Mouse (Mus musculus): ENCODE measurements around the gene Rcor2.

Gene Rcor2

GRCm38 (mm10) chr19:7265478-7266191 is 1.5 kb upstream of the Rcor2 start:
- DNase-seq (ENCODE audit: low spot score): peak; percentile 61

DNA sequence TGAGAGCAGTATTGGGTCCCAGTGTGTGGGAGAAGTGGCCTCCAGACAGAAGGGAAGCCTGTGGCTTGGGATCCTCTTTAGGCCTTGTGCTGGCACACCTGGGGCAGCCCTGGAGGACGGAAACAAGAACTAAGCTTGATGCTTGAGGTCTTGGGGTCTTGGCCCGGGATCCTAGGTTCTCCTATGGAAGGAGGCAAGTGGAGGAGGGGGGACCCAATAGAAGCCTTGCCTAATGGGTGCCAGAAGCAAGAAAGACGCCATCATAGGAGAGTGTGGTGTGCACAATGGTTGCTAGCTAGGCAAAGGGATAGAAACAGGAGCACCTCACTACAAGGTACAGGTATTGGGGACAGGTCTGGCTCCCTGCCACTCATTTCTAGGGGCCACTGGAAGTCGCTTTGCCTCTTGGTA is 699 bp upstream of the Rcor2 start:
- peak; percentile 21 for DNase-seq (ENCODE audit: low spot score)

DNA sequence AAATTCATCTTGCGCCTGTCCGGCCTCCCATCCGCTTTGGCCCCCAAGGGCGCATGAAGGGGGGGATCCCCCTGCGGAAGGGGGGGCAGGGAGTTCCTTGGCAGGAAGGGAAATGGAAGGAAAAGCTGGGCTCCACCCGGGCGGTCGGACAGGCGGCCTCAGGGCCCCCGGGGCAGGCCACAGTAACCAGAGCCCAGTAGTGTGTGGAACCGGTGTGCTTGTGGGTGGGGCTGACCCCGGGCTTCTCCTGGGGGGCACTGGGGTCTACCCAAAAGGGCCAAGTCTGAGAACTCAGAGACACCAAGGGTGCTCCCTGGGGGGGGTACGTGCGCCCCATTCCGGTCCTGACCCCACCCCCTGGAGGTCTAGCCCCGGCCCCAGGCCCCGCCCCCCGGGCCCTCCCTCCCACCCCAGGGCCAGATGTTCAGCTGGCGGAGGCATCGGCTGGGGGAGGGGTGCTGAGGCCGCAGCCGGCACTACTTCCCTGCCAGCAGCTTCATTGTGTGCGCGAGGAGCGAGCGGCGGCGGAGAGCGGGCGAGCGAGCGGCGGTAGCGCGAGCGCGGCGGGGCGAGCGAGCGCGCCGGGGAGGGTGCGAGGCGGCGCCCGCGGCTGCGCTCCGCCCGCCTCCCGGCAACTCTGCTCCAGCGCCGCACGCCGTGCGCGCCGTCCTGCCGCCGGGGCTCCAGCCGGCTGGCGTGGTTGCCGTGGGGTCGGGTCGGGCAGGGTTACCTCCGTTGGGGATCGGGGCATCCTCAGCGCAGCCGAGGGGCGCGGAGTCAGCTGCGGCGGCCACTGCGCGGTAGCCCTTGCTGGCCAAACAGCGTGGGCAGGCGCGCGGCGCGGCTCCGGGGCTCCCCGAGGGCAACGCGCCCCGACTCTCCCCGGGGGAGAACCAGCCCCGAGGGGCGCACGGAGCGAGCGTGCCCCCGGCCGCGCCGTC is 926 bp downstream of the Rcor2 start:
- peak; percentile 89 for DNase-seq (ENCODE audit: low spot score)

GRCm38 (mm10) chr19:7268722-7269090 is 1.6 kb downstream of the Rcor2 start:
- peak; percentile 83 for DNase-seq (ENCODE audit: low spot score)

DNA sequence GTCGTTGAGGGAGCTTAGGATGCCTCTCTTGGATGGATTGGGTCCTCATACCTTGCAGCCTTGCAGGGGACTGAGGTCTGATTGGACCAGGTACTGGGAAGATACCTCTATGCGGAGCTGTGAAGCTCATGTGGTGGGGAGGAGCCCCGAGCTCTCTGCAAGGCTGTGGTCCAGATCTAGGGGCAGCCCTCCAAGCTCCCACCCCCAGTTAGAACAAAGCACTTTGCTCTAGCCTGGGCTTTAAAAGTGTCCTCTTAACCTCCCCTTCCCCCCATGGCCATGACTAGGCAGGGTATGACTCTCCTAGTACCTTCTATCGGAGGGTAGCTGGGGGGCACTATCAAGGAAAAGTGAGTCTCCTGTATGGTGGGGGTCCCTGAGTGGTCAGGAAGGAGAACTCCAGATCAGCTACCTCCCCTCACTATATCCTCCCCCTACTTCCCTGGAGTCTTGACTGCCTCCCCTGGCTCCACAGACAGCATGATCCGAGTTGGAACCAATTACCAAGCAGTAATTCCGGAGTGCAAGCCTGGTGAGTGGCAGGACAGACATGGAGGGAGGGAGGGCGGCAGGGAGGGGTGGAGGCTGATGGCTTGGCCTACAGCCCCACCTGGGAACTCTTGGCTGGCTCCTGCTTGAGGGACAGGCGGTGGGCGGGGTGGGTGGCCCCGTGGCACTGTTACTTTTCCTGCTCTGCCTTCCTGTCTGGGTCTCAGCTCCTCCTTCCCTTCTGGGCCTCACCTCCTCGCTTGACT is 2.3 kb downstream of the Rcor2 start:
- DNase-seq (ENCODE audit: low spot score): peak; percentile 47

GRCm38 (mm10) chr19:7273486-7273885 is 6.4 kb downstream of the Rcor2 start:
- no peak for DNase-seq (ENCODE audit: low spot score)

GRCm38 (mm10) chr19:7274326-7274990 is 7.3 kb downstream of the Rcor2 start:
- no peak for DNase-seq (ENCODE audit: low spot score)

DNA sequence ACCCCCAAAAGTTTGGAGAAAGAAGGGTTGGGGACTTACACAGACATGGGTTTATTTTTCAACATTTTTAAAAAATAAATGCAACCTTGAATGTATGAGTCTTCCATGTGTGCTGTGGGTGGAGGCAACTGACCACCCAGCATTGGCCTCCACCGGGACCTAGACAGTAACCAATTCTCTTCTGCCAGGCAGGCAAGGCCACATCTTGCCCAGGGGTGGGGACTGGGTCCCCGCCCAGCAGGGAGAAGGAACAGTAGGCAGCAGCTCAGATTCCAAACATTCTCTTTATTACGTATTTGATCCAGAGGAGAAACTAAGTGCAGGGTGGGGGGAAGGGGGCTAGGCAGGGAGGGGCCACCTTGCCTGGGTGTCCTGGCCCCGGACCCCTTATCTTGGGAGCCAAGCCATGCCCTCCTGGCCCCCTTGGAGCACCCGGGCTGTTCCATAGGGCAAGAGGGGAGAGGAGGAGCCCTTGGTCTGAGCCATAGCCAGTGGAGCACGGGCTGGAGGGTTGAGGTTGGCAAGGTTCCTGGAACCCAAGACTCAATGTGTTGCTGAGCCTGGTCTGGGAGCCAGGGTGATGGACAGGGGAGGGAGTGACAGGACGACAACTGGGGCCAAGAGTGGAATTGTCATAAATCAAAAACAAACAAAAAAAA is 8.1 kb downstream of the Rcor2 start:
- DNase-seq (ENCODE audit: low spot score): peak; percentile 20

DNA sequence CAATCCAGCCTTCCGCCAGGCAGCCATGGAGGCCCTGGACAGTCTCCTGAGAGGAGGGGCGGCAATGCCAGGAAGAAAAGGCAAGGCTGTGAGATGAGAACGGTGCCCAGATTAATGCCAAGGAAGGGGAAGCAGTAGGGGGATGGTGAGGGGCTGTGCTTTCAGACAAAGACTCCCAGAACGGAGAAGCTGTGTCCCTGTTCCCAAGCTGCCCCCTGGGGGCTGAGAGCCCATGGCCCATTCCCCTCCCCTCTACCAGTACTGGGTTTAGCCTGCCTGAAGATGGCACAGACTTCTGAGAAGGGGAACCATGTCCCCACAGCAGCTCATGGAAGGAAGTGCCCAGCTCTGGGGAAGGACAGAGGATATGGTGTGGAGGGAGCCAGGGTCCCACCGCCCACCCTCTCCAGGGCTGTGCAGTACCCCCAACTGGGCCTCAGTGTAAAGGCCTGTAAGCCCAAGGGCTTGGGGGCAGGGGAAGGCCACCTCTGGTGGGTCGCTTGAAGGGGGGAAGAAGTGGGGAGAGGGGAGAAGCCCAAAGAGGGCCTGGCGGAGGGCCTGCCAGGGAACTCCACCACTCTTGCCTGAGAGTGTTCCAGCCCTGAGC is 9.0 kb downstream of the Rcor2 start:
- peak; percentile 33 for DNase-seq (ENCODE audit: low spot score)

DNA sequence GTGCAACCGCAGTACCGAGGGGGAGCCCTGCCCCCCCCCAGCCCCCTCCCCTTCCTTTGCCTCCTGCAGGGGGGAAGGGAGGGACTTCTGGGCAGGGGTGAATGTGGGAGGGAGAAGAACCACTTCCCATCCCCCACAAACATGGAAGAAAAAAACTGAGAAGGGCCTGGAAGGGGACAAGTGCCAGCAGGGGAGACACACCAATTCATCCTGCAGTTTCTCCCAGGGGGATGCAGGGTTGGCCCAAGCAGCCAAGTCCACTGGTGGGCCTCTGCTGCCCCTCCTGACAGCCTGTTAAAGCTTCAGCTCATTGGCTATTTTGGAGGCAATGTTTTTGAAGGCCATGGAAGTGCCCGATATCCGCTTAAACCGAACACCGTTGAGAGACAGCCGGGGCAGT is 9.7 kb downstream of the Rcor2 start:
- no peak for DNase-seq (ENCODE audit: low spot score)

DNA sequence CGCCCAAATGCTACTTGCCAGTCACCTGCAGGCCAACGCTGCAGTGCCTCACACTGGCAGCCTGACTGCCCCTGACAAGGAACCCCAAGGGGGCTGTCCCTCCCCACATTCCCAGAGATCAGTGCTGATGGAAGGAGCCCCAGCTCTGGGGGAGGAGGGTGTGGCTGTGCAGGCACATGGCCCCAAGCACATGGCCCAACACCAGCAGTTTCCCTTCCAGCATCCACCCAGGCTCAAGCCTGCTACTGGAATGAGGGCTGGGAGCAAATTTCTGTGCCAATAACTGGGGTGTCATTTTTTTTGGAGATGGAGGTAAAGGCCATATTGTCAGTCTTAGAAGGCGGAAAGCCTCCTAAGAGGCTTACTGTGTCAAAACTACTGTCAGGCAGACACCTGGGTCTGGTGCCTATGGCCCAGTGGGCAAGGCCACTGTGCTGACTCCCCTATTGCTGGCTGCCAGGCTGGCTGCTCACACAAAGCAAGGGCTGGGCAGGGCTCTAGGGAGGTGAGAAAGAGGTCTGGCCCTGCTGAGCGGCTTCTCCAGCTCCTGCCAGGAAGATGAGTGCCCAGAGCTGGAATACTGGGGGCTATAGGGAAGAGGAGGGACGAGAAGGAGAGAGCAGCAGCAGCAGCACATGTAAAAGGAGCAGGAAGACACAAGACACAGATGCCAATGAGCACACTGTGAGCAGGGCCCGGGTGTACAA is 11.2 kb downstream of the Rcor2 start:
- peak; percentile 52 for DNase-seq (ENCODE audit: low spot score)

GRCm38 (mm10) chr19:7279114-7279513 is 12.0 kb downstream of the Rcor2 start:
- DNase-seq (ENCODE audit: low spot score): peak; percentile 88

DNA sequence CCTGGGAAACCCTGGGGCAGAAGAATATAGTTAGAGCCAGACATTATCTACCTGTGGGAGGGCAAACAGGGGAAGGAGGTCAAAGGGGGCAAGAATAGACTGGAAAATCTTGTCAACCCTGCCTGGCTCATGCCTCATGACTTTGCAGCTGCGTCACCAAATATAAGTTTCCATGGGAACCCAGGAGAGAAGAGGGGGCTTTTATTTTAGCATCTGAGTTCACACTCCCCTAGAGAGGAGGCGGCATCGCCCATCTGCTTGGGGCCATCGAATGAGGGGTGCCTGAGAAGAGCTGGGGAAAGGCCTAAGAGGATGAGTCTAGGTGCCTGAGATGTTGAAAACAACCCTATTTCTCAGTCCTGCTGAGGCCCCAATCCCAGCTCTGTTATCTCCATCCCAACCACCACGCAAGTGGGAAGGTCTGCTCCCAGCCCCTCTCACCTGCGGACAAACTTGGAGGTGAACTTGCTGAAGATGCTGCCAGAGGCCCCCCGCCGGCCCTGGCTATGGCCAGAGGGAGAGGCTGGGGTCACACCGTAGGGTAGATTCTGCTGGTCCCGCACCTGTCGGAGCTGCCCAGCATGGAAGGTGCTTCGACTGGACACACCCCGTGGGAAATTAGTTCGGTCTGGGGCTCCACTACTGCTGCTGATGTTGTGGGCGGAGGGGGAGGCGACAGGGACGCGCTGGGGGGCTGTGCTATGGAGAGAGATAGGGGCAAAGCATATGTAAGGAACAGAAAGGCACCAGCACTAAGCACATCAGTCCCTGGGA is 13.6 kb downstream of the Rcor2 start:
- DNase-seq (ENCODE audit: low spot score): no peak

DNA sequence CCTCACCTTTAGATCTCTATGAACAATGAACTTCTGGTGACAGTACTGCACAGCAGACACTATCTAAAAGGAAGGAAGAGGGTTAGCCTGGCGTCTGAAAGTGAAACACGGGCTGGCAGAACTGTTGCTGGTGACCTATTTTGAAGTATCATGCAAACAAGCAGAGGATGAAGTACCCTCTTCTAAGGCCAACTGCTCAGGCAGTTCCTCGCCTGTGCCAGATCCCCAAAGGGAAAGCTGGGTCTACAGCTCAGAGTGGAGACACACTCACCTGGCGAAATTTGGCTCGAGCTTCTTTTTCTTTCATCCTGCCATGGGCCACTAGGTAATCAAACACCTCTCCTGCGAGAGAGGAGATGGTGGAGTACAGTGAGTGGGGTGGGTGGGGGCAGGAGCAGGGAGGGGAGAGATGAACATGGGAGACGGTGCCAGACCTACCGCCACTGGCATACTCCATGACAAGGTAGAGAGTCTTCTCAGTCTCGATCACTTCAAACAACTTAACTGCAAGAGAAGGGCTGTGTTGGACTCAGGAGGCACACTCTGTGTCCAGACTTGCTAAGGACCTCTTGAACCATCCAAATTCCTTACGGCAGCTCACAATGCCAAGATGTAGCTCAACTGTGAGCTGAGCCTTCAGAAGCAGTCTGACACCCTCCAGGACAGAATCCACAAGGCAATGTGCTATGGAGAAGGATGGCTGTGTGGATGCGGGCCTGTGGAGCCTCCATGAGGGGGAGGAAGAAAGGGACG is 19.6 kb downstream of the Rcor2 start:
- DNase-seq (ENCODE audit: low spot score): no peak

DNA sequence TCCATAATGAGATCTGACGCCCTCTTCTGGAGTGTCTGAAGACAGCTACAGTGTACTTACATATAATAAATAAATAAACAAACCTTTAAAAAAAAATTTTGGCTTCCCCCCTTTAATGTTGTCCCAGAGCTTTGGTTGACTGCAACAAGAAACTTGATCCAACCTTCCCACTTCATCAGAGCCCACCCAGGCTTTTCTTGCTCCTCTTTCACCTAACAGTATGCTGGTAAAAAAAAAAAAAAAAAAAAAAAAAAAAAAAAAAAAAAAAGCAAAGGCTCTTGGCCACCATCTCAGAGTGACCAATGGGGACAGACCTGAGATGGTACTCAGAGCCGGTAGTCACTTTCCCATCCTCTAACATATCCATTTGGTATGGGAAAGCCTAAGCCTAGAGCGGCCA is 21.2 kb downstream of the Rcor2 start:
- no peak for DNase-seq (ENCODE audit: low spot score)

DNA sequence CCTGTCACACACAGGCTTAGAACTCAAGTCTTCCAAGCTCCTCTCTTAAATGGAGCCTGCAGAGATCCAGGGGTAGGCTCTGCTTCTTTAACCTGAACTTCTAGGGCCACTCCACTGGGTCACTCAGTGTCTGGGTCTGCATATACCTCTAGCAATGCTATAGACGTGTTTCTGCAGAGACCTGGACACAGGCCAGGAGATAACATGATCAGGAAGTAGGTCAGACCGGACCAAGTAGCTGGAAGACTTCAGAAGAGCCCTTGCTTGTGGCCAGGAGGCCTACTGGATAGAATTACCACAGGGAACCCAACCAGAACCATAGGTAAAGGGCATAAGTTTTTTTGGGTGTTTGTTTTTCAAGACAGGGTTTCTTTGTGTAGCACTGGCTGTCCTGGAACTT is 22.6 kb downstream of the Rcor2 start:
- no peak for DNase-seq (ENCODE audit: low spot score)

DNA sequence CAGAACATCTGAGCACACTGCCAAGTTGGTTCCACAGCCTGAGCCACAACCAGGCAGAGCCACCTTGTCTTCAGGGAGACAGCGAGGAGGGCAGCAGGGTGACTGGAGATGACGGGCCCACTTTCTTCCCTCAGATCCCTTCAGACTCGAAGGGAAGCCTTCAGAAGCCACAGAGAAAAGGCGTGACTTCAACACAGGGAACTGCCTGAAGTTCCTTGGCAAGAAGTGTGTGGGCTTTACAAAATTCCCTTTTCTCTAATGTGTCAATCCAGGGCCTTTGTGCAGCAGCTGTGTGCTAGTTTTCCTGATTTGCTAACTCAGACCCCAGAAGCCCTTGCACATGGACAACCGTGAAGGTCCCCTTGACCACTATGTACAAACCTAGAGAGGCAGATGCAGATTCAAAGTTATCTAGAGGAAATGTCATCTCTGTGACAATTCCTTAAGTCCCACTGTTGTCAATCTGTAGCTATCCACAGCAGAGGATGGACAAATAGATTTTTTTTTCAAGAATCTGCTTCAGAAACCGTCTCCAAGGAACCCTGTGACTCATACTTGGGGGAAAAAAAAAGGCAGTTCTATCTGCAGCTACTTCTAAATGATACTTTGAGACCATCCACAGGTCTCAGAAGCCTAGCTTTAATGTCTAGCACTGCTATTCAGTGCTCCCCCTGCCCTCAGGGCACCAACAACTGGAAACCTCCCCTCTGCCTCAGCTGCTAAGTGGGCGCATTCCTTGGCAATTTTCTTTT is 25.0 kb downstream of the Rcor2 start:
- DNase-seq (ENCODE audit: low spot score): no peak
